Mouse (Mus musculus): ENCODE data around the gene Dkc1.

DNA sequence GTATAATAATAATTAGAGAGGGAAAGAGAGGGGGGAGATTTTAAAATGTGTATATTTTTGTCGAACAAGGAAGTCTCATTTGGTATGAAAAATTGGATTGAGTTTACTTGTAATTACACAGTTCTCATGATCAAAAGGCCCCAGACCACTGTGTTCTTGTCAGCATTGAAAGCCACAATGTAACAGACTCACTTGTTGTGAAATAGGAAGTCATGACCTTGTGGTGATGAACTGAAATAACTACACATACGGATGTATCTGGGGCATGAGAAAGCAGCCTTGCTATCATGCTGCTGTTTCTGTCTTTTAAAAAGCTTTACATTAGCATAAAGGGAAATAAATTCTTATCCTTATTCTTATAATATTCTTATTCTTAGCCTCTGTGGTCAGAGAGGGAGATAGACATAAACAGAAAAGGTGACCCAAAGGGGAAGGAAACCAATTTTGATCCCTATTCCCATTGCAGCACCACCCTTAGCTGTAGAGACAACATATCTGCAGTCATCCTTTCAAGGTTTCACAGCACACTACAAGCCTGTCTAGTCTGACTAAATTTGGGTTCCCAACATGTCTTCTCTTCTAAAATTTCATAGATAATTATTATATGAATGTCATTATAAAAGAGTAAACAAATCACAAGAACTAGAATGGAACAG, 39.4 kb upstream of the Dkc1 start:
- no peak for TF ChIP-seq CTCF (IDR thresholded peaks at IDR 0.05; ENCODE audit: borderline replicate concordance, insufficient read depth, low read length)
- no peak for TF ChIP-seq POLR2A (IDR thresholded peaks at IDR 0.05; ENCODE audit: low read depth, low read length)
